Mouse (Mus musculus) WW6 (cell line): ENCODE measurements at regions not wholly inside any gene's neighbourhood (a gene's known extent, or its start where the extent isn't known, plus 50 kb on each side); places are given as distances from the start of the nearest gene placed in this dataset.
A peak's percentile ranks its signal among the peaks of the same experiment; 100 is the strongest.

Experiments used
- DNase-seq: peaks from one replicate; pipeline ENCODE4 v3.0.0-alpha.2; 2013; ENCODE audit warnings: low read depth, low spot score

GRCm38 (mm10) chr9:46938628-46939027 lies 59.9 kb upstream of the Gm4791 start:
- DNase-seq, result no peak

DNA sequence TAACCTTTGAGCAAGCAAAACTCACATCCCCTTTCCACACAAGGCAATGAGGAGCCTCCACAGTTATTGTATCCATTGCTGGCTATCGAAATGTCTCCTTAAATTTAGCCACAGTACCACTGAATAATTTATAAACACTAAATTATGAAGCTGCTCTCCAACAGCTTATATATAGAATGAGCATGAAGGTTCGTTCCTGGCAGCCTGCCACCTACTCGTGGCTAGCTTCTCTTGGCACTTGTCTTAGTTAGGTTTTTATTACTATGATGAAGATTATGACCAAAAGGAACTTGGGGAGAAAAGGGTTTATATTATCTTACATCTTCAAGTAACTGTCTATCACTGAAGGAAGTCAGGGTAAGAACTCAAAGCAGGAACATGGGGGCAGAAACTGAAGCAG lies 72.9 kb upstream of the Gm4791 start:
- no peak for DNase-seq

- no peak for DNase-seq
Observed at GRCm38 (mm10) chr9:46920081-46920480, 78.5 kb upstream of the Gm4791 start.

GRCm38 (mm10) chr9:46913238-46913637 lies 85.3 kb upstream of the Gm4791 start:
- no peak for DNase-seq

DNA sequence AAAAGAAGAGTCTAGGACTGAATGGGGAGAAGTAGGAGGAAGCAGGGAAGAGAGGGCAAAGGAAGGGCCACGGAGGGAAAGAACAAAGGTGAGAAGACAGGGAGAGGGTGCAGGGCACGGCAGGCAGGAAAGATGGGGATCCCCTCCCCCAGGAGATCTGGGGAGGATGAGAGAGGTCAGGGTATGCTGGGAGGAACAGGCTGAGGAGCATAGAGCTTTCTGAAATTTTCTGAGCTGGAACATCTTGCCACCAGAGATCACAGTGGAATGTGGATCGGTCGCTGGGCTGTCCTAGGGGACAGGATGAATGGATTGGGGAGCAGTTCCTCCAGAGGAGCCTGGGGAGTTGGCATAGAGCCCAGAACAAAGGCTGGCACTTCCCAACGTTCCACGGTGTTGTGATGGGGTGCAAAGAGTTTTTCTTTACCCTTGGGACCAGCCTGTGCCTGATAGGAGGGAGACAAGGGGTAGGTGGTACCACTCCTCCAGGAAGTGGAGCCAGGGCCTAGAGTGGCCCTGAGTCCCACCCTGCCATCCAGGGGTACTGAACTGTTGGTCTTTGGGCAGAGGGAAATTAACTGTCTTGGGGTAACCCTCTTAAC lies 89.0 kb upstream of the Gm4791 start:
- no peak for DNase-seq

GRCm38 (mm10) chr9:46905081-46905480 lies 93.5 kb upstream of the Gm4791 start:
- DNase-seq, result no peak

DNA sequence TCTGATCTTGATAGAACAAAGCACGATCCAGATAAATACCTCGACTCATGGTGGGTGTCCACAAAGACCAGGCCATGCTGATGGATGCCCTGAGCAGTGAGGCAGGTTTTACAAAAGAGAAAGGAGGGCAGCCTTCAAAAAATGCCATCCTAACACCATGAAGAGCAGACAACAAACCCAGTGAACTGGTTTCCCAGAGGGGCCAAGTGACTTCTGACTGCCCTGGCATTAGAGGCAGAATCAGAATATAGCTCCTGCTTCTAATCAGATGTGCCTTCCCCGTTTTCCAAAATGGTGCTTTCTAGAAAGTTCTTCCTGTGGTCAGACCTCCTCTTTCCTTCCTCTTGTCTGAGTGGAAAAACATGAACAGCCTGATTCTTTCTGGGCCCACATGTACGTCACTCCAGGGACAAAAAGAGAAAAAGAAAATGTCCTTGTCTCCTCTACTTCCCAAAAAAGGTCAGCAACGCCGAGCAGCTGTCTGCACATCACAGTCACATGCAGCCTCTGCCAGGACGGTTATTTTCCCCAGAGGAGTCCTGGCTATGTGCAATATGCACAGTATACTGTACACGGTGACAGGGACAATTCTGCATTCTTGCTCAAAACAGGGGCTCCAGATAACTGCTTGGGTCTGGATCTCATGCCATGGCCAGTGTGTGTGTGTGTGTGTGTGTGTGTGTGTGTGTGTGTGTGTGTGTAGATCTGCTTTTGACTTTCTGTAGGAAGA lies 94.9 kb upstream of the Gm4791 start:
- DNase-seq, result no peak

GRCm38 (mm10) chr9:46899283-46899682 lies 99.3 kb upstream of the Gm4791 start:
- DNase-seq, result no peak

DNA sequence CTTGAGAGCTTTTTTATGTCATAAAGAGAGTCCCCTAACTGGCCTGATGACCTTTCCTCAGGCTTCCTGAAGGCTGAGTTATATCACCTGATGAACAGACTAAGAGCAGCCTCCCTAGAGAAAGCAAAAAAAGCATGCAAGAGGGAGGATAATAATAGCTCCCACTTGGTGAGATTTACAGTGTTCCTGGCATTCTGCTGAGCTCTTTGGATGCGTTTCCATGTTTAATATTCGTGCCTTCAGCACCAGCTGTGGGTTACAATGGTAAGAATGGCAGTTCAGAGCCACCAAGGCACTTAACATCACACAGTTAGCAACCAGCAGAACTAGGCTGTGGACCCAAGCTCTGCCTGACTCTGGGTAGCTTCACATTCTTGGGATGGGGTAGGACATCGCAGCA lies 100.4 kb upstream of the Gm4791 start:
- no peak for DNase-seq

DNA sequence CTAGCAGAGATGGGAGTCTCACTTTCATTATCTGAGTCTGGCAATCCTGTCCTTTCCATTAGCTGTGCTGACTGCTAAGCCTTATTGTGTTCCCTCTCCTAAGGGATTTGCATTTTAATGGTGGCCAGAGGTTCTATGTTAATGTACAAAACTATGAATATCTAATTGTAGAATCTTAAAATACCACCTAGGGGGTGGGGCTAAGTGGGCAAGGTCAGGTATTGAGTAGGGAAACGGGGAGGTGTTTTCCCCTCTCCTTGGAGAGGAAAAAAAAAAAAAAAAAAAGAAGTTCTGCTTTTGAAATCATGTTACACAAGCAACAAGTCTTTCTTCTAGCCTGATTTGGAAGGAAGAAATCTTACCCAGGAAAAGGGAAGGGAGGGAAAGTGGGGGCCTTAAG lies 106.7 kb upstream of the Gm4791 start:
- no peak for DNase-seq

DNA sequence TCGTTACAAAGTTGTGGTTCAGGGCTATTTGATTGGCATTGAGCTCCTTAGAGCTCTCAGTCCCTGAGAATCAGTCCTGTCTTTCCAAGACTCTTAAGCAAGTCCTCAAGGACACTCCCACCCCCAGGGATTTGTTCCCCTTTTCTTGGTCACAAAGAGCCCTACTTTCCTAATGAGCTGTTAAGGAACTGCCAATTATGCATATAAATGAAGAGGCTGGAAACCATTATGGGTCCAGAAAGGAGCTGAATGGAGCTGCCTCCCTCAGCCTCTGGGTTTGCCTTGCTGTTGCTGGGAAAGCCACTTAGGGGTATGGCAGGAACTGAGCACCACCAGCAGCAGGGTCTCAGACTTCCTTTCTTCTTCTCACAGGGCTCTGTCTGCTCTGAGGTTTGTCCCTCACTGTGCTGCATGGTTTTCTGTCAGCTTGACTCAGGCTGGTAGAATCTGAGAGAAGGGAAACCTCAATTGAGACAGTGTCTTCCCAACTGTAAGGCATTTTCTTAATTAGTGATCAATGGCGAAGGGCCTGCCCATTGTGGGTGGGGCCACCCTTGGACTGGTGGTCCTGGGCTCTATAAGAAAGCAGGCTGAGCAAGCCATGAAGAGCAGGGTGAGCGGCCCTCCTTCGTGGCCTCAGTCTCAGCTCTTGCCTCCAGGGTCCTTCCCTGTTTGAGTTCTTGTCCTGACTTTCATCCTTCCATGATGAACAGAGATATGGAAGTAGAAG lies 108.4 kb upstream of the Gm4791 start:
- DNase-seq, result peak; percentile 29

DNA sequence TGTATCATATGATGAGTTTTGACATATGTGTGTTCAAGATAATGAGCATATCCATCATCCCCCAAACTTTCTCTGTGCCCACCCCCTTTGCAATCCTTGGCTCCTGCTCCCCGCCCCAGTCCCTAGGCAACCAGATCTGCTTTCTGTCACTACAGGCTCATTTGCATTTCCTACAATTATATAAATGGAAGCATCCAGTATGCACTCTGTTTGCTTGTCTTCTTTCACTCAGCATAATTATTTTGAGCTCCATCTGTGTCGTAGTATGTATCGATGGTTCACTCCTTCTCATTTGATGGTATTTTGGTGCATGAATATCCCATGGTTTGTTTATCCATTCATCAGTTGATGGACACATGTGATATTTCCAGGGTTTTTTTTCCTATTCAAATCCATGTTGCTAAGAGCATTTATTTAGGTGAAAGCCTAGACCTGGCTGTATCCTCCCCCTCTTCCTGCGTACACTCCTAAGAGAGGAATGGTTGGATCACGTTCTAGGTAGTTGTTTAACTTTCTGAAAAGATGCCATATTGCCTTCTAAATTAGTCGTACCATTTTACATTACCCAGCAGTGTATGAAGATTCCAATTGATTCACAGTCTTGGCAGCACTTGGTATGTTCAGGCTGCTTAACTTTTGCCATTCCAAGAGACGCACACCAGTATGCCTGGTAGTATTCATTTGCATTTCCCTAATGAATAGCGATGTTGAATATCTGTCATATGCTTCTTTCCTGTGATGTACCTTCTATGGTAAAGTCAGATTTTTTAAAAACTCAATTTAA lies 127.1 kb upstream of the Gm4791 start:
- DNase-seq, result no peak

- no peak for DNase-seq
Observed at GRCm38 (mm10) chr9:46863934-46864333, 134.6 kb upstream of the Gm4791 start.

DNA sequence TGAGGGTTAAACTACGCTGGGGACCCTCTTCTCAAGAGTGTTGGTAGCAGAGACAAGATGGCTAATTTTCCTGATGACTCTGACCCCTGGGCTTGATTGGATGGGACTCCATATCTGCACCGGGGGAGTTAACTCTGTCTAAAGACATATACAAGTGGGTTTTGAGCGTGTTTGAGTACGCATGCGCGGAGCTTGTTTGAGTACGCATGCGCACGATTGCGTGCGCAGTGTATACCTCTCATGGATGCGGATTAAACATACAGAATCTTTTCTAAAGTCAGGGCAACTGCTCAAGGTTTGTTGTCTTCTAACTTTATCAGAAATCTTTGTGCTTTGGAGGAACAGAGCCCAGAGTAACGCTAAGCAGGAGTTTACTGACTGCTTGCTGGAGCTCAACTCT lies 146.8 kb upstream of the Gm4791 start:
- DNase-seq, result no peak

GRCm38 (mm10) chr9:46851336-46851735 lies 147.2 kb upstream of the Gm4791 start:
- DNase-seq, result no peak

- DNase-seq, result no peak
Observed at GRCm38 (mm10) chr9:46845276-46845675, 153.3 kb upstream of the Gm4791 start.

- no peak for DNase-seq
Observed at GRCm38 (mm10) chr9:46843781-46844180, 154.8 kb upstream of the Gm4791 start.

GRCm38 (mm10) chr9:46841571-46841970 lies 157.0 kb upstream of the Gm4791 start:
- DNase-seq, result no peak

GRCm38 (mm10) chr9:46835261-46835660 lies 163.3 kb upstream of the Gm4791 start:
- DNase-seq, result no peak

GRCm38 (mm10) chr9:46830746-46831560 lies 167.6 kb upstream of the Gm4791 start:
- DNase-seq, result no peak

DNA sequence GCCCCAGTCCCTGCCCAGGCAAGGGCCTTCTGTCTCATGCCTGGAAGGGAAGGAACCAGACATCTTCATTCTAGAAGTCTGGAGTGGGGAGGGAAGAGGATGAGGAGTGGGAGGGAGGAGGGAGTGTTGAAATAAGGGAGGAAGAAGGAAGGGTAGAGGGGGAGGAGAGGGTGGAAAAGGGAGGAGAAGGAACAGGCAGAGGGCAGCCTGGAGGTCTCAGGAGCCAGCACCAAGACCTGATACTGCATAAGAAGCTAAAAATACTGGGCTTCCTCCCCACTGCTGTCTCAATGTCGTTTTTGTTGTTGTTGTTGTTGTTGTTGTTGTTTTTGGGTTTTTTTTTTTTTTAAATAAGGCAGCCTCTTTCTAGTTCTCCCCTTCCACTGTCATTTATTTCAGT lies 168.2 kb upstream of the Gm4791 start:
- no peak for DNase-seq
